Mouse (Mus musculus) bone marrow, adult 2 months (tissue): ENCODE results near the gene Slc9a1.

Experiments used
- CTCF ChIP-seq: fragments of 200-500 bp; IDR thresholded peaks from 2 replicates; pipeline ENCODE4 v1.5.1; 2011; ENCODE audit warnings: low read length, control low read depth; ENCODE audit not compliant: control insufficient read depth, insufficient read depth
- POLR2A ChIP-seq: fragments of 200-500 bp; IDR thresholded peaks from 2 replicates; pipeline ENCODE4 v1.6.1; 2011; ENCODE audit warnings: low read depth, mild to moderate bottlenecking, control low read depth, low read length, borderline replicate concordance; ENCODE audit not compliant: control insufficient read depth

GRCm38 (mm10) chr4:133399509-133399908 is 30.0 kb downstream of the Slc9a1 start:
- TF ChIP-seq POLR2A (no peak), CTCF (no peak)
